Mouse (Mus musculus) splenic B cell, adult 2 months (primary cell): ENCODE results near the gene E130114P18Rik.

ENCODE experiments used
- DNase-seq: peaks from one replicate; pipeline ENCODE4 v3.0.0-alpha.2; 2011; ENCODE audit warnings: low read depth, low spot score
- H3K27me3 ChIP-seq: 2 replicates; pipeline ENCODE4 v1.6.1; 2012; ENCODE audit warnings: mild to moderate bottlenecking, low read length, moderate library complexity, mixed read lengths; ENCODE audit not compliant: control insufficient read depth, poor library complexity, insufficient read depth, severe bottlenecking
- H3K36me3 ChIP-seq: 2 replicates; pipeline ENCODE4 v1.6.1; 2012; ENCODE audit warnings: mild to moderate bottlenecking, low read length, moderate library complexity, mixed read lengths; ENCODE audit not compliant: control insufficient read depth, poor library complexity, insufficient read depth, severe bottlenecking

Gene E130114P18Rik

DNA sequence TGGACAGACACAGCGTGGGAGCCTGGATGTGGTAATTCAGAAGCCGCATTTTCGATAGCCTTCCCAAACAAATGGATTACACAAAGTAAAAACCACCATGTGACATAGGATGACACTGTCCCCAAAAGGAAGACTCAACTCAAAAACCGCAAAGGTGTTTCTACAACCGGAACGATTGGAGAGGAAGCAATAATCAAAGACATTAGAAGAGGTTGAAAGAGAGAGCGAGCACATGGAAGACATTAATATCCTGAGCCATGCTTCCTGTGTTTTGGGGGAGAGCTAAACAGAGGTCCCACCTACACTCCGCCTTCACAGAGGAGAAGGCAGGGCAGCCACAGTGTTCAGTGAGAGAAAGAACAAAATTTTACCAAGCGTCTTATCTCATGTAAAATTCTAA lies 181.5 kb downstream of the E130114P18Rik start:
- no peak for DNase-seq
- no peaks in the 10 kb centered on the region for H3K27me3 ChIP-seq
- H3K36me3 ChIP-seq, result no peaks in the 10 kb centered on the region

DNA sequence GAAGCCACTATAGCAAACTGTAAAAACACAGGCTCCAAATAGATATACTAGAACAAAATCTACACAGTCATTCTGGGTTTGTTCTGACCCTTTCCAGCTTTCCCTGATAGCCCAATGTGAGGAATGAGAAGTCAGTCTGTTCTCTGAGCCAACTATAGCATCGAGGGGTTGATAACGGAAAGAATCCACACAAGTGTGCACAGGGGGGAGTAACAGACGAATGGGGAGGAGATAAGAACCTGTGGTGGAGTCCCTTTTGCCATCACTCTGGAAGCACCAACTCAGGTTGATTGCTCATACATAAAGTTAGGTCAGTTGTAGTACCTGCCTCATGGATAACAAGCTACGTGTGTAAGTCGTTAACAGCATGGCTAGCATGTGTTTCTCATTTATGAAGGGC lies 184.0 kb downstream of the E130114P18Rik start:
- no peaks in the 10 kb centered on the region for H3K27me3 ChIP-seq
- no peak for DNase-seq
- no peaks in the 10 kb centered on the region for H3K36me3 ChIP-seq

DNA sequence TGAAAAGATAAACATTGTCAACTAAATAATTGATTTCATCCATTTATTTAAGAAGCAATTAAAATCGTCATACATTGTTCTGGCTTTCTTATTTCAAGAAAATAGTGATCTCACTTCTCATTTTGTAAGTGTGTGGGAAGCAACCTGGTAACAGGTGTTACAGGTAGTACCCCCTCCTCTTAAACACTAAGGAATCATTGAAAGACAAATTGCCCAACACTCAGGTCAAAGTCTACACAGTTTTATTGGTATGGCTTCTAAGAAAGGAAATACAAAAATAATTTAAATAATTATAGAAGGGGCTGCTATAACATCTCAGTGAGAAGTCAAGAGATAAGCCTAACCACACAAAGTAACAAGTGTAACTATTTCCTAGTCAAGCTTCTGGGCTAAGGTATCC lies 188.1 kb downstream of the E130114P18Rik start:
- Histone ChIP-seq H3K36me3 (no peaks in the 10 kb centered on the region), H3K27me3 (no peaks in the 10 kb centered on the region)
- DNase-seq, result no peak

DNA sequence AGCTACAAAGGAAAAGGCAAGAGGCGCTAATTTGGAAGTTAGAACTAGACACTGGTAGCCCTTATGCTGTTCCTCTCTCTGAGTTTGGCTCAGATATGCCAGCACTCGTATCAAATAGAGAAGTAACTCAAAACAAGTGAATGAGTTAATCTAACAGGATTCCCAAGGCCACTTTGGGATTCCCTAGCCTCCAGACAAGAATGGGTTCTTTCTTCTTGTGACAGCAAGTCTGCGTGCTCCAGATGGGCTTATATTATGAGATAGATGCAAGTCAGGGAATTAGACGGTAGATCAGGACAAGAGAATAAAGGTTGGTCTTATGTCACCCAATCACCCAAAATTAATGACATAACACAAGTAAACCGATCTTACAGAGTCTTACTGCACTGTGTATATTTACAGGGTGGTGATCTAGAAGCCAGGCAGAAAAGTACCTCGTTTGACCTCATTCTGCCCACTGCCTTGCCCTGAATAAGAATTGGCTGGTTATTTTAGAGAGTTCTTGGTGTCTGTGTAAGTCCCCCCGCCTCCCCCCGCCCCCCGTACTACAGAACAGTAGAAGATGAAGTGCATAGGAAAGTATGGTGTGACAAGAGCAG lies 190.4 kb downstream of the E130114P18Rik start:
- Histone ChIP-seq H3K27me3 (no peaks in the 10 kb centered on the region), H3K36me3 (no peaks in the 10 kb centered on the region)
- DNase-seq, result no peak

DNA sequence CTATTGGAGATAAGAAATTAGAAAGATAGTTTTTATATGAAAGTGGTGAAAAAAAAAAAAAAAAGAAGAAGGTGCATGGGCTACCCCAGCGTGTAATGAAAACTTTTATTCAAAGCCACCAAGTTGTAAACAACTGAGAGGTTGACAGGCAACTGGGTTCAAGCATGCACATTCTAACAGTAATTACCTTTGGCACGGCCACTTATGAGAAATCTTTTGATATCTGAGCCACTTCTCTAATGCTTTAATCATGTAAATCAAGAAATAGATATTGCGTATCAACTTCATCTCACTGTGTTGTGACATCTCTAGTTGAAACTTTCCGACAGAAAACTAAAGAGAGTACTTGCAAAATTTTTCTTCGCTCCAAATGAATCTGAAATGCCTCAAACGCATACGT lies 192.7 kb downstream of the E130114P18Rik start:
- no peak for DNase-seq

DNA sequence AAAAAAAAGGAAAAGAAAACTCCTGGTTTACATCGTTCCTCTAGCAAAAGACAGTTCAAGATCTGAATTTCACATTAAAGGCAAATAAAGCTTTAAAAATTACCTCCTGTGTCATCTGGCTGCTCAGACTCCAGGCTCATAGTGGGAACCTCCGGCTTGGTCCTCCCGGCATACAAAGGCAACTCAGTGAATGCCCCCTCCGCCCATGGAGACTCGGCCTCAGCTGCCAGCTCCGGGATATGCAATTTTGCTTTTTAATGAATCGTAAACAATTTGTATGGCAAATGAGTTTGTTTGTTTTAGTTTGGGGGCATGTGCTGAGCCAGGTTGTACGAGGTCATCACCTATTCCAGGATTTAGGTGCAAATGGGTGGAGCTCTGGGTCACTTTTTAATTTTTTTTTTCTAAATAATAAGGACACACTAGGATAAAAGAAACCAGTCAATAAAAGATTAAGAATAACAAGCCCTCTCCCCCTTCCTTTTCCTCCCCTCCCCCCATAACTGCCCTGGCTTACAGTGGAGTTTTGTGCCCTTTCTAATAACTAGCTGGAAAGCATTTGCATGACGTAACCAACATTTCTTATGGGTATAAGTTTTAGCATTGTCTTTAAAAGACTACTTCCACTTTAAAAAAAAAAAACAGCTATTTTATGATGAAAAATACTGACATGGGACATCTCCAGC lies 193.3 kb downstream of the E130114P18Rik start:
- Histone ChIP-seq H3K27me3 (no peaks in the 10 kb centered on the region; the same call in 1 of the 2 replicates), H3K36me3 (no peaks in the 10 kb centered on the region)
- no peak for DNase-seq

More for the DNA sequence above, 192.7 kb downstream of the E130114P18Rik start:
- Histone ChIP-seq H3K27me3 (no peaks in the 10 kb centered on the region; the same call in 1 of the 2 replicates), H3K36me3 (no peaks in the 10 kb centered on the region)

DNA sequence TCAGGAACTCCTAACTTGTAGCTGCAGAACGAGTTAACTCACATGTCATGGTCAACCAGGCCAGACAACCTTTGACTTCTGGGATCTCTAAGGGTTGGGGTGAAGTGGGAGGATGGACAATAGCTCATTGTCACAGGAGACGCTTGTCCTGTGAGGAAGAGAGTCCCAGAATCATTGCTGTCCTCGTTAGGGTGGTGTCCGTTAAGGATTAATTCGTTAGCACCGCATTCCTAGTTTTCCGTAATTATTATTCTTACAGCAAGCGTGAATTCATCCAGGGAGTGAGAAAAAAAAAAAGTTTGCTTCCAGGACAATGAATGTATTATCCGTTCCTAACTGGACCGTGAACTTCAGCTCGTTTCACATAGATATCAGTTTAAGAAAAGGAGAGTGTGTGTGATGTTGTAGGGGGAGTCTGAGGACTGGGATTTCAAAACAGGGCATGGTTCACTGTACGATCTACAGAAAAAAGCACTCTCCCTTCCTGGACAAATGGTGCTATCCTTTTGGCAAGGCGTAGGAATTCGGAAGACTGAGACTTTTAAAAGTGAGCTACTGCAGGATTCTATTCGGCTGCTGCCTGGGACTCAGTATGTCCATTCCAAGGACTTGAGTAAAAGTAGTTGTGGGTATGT lies 195.0 kb downstream of the E130114P18Rik start:
- H3K27me3 ChIP-seq, result no peaks in the 10 kb centered on the region; the same call in 1 of the 2 replicates
- no peak for DNase-seq
- no peaks in the 10 kb centered on the region for H3K36me3 ChIP-seq

DNA sequence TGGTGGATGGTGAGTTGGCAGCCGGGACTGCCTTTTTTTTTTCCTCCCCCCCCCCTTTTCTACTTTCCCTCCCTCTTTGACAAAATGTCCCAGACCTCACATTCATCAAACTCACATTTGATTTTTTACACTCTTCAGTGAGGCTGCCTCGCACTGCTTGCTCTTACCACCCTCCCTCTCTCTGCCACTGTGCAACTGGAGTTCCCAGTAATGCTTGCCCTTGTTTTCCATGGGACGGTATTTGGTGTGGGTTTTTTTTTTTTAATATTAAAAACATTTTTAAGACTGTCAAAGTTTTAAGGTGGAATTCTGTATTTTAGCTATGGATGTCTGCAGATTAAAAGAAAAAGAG lies 195.8 kb downstream of the E130114P18Rik start:
- H3K36me3 ChIP-seq, result no peaks in the 10 kb centered on the region
- DNase-seq, result no peak
- H3K27me3 ChIP-seq, result no peaks in the 10 kb centered on the region; the same call in 1 of the 2 replicates

DNA sequence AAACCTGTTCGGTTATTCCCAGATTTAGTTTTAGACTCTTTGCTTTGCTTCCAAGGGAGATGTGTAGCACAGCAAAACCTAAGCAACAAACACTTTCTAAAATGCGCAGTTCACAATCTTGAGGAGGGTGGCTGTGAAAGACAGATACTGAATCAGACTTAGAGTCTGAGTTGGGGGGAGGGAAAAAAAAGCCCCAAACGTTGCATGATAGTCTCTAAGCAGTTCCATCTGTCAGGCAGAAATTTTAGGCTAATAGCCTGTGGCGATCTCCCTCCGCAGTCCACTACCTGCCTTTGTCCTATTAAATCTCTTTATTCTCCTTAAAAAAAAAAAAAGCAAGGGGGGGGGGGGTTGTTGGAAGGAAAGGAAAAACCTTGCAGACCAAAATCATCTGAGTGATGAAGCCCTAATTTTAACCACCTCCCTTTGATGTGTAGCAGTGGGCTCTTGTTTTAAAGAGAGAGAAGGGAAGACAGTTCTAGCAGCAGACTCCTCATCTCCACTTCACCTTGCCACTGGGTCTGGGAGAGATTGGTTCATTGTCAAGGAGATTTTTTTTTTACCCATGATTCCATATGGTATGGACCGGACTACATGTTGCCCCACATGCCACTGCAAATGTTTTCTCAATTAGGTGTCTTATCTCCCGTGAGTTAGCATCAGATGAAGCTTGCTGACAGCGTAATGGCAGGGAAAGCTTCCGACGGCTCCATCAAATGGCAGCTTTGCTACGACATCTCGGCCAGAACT lies 196.4 kb downstream of the E130114P18Rik start:
- Histone ChIP-seq H3K36me3 (no peaks in the 10 kb centered on the region), H3K27me3 (no peaks in the 10 kb centered on the region; the same call in 1 of the 2 replicates)
- DNase-seq, result no peak

DNA sequence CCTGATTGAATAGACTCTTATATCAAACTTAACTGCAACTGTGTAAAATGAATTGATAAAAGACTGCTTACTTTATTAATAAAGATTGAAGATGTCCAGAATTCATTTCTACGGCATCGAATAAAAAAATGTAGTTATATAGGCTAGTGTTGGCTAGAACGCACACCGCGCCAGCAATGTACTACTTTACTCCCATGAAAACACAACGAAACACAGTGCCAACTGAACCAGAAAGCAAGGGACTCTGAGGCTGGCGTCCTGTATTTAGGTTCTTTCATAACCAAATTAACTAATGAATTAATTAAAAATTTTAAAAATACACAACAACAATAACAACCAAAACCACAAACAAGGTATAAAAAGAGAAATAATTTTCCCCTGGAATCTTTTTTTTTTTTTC lies 197.0 kb downstream of the E130114P18Rik start:
- Histone ChIP-seq H3K27me3 (no peaks in the 10 kb centered on the region; the same call in 1 of the 2 replicates), H3K36me3 (no peaks in the 10 kb centered on the region)
- DNase-seq, result no peak

DNA sequence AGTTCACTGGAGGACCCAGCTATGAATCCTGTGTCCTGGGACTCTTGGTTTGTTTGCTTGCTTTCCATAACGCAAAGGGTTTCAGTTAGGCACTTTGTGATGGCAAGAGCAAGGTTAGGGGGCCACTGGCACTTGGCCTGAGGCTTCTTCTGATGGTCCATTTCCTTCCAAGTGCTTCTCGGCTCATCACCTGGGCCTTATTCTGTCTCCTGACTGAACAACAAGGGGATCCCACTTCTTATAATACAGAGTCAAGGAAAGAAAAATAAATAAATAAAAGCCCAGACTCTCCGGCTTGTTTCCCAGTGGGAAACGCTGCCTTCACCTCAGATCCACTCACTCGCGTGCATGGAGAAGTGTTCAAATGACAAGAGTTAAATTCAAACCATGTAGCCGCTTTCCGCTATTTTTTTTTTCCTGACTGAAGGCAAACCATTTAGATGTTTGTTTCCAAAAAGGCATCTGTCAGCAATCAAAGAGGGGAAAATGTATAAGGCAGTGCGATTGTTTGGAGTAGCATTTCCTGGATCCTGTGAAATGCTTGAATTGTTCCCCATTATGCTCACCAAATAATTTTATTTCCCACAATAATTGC lies 199.2 kb downstream of the E130114P18Rik start:
- no peaks in the 10 kb centered on the region for H3K36me3 ChIP-seq
- no peak for DNase-seq
- no peaks in the 10 kb centered on the region; the same call in 1 of the 2 replicates for H3K27me3 ChIP-seq

DNA sequence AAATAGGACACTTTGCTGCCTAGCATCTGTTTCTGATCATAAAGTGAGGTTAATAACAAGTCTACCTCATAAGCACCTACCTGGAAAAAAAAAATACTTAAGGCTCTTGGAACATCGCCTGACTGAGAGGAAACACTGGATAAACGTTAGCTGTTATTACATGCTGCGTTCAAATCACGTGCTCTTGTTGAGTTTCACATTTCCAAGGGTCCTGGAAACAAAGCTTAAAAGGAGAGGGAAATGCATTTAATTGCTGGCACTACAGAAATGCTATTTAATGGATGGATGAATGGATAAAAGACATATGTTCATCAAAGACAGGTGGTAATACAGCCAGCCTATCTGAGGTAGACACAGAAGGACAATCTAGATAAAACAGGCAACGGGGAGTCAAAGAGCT lies 200.4 kb downstream of the E130114P18Rik start:
- DNase-seq, result no peak
- H3K27me3 ChIP-seq, result no peaks in the 10 kb centered on the region; the same call in 1 of the 2 replicates

DNA sequence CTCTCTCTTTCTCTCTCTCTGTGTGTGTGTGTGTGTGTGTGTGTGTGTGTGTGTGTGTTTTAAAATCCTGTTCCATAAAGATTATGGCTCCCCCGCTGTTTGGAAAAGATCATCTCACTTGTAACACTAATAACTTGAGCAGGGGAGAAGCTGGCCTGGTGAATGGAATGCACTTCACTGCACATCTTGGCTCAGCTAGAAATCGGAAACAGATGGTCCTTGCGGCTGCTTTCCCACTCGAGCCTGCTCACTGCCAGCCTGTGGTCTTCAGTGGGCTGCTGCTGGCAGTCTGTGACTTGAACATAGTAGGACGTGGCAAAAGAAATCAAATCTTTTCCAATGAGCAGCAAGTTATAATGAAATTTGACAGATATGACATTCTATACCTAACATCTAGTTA lies 202.4 kb downstream of the E130114P18Rik start:
- H3K36me3 ChIP-seq, result no peaks in the 10 kb centered on the region
- no peaks in the 10 kb centered on the region for H3K27me3 ChIP-seq
- no peak for DNase-seq

More for the DNA sequence above, 200.4 kb downstream of the E130114P18Rik start:
- no peaks in the 10 kb centered on the region for H3K36me3 ChIP-seq

DNA sequence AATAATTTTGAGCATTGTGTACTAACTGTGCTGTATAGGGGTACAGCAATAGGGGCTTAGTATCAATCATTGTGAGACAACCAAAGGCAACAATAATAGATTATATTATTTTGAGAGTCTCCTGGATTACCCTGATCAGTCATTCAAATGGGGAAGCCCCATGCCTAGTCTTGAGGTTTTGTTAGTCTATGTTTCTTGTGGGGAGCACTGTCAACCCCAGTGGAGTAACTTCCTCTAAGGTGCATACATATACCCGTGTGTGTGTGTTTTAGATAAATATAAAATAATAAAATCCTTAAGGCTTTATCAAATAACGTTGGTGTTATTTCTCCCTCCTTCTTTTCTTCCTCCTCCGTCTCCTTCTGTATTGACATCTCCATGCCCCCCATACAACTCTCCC lies 208.6 kb downstream of the E130114P18Rik start:
- no peak for DNase-seq
- Histone ChIP-seq H3K36me3 (no peaks in the 10 kb centered on the region), H3K27me3 (no peaks in the 10 kb centered on the region)
